Mouse (Mus musculus): ENCODE measurements around the gene Btrc. TPM values are rescaled to one million over a fixed set of nuclear protein-coding genes. Genes with fewer than 3 reads are reported as not detected.
"Not testable (repeated sequence)": the region's sequence is repeated elsewhere in the genome, so short reads cannot be mapped to it uniquely, and the experiment has no call there.

Gene Btrc
- polyA plus RNA-seq, 1 experiment from 2014 or later, result 43.5 TPM

DNA sequence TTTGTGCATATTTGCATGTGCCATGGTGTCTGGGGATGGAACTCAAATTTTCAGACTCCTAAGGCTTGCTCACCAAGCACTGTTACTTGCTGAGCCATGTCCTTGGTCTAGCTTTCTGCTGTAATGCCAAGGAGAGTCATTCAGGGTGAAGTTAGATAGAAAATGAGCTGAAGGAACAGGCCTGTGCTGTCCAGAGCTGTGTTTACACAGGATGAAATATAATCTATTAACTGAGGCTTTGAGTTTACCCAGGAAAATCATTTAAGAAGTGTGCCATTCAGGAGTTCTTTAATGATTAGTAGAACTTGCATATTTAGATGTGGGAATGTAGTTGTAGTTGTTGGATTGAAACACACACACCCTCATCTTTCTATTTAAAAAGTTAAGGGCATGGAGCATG lies 54.1 kb downstream of the Btrc start:
- TF ChIP-seq CTCF (IDR thresholded peaks at IDR 0.05; ENCODE audit: low read depth), result no peak
- ATAC-seq (ENCODE audit: insufficient read depth) (no peak), DNase-seq (no peak)
- Histone ChIP-seq H3K4me2 (no peak overlapping the region), H3K4me3 (ENCODE audit: low read depth, low read length) (no peak overlapping the region), H3K36me3 (ENCODE audit: insufficient read depth) (no peaks in the 10 kb centered on the region), H3K9me3 (ENCODE audit: low read depth, low read length) (no peaks in the 10 kb centered on the region; the same call in 1 of the 2 replicates), H3K9ac (no peak overlapping the region), H3K27me3 (ENCODE audit: insufficient read depth, low read length) (no peaks in the 10 kb centered on the region), H3K27ac (ENCODE audit: low read depth) (no peak overlapping the region), H3K4me1 (ENCODE audit: insufficient read depth) (no peaks in the 10 kb centered on the region)

DNA sequence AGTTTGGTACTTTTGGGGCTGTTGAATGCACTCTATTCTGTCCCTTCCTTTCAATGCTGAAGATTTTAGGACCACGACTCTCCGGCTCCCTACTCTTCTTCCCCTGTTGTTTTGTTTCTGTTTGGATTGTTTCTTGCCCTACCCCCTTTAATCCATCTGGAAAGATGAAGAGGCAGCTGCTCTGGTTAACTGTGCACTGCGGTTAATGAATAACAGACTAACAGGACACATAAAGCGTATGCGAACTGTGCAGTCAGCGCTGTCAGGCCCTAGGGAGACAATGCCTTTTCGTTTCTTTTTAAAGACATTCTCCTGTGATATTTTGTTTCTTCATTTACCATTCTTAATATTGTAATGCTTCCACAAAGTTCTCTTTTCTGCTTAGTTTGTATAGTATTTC lies 58.7 kb downstream of the Btrc start:
- Histone ChIP-seq H3K4me3 (ENCODE audit: low read depth, low read length) (no peak overlapping the region), H3K27ac (ENCODE audit: low read depth) (no peak overlapping the region), H3K4me1 (ENCODE audit: insufficient read depth) (no peaks in the 10 kb centered on the region), H3K36me3 (ENCODE audit: insufficient read depth) (peaks cover 7% of the 10 kb centered on the region; the same call in 1 of the 2 replicates), H3K27me3 (ENCODE audit: insufficient read depth, low read length) (no peaks in the 10 kb centered on the region), H3K9me3 (ENCODE audit: low read depth, low read length) (no peaks in the 10 kb centered on the region), H3K9ac (no peak overlapping the region), H3K4me2 (no peak overlapping the region)
- TF ChIP-seq CTCF (IDR thresholded peaks at IDR 0.05; ENCODE audit: low read depth), result no peak
- ATAC-seq (ENCODE audit: insufficient read depth), result no peak
- no peak for DNase-seq
- WGBS, result 59% methylated on average over 7 of the region's 7 CpGs

DNA sequence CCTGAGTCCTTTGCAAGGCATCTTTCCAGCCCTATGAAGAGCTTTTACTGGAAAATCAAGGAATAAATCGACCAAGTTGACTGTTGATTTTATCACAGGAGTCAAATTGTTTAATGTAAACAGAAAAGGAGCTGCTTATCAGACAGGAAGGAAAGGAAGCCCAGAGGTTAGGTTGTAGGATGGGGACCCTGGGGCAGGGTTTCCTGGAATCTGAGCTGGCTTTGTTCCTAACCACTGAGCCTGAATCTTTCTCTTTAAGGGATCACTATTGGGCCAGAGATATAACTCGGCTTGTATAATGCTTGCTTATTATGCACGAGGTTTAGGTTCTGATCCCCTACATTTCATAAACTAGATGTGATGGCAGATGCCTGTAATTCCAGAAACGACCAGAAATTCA lies 64.6 kb downstream of the Btrc start:
- Histone ChIP-seq H3K27ac (ENCODE audit: low read depth) (no peak overlapping the region), H3K4me1 (ENCODE audit: insufficient read depth) (peaks cover 3% of the 10 kb centered on the region; the same call in 1 of the 2 replicates), H3K4me2 (no peak overlapping the region), H3K4me3 (ENCODE audit: low read depth, low read length) (no peak overlapping the region), H3K9ac (no peak overlapping the region), H3K9me3 (ENCODE audit: low read depth, low read length) (no peaks in the 10 kb centered on the region), H3K27me3 (ENCODE audit: insufficient read depth, low read length) (no peaks in the 10 kb centered on the region), H3K36me3 (ENCODE audit: insufficient read depth) (peaks cover 7% of the 10 kb centered on the region; the same call in 1 of the 2 replicates)
- 53% methylated on average over 4 of the region's 4 CpGs for WGBS
- TF ChIP-seq CTCF (IDR thresholded peaks at IDR 0.05; ENCODE audit: low read depth), result no peak
- ATAC-seq (ENCODE audit: insufficient read depth) (no peak), DNase-seq (no peak)

DNA sequence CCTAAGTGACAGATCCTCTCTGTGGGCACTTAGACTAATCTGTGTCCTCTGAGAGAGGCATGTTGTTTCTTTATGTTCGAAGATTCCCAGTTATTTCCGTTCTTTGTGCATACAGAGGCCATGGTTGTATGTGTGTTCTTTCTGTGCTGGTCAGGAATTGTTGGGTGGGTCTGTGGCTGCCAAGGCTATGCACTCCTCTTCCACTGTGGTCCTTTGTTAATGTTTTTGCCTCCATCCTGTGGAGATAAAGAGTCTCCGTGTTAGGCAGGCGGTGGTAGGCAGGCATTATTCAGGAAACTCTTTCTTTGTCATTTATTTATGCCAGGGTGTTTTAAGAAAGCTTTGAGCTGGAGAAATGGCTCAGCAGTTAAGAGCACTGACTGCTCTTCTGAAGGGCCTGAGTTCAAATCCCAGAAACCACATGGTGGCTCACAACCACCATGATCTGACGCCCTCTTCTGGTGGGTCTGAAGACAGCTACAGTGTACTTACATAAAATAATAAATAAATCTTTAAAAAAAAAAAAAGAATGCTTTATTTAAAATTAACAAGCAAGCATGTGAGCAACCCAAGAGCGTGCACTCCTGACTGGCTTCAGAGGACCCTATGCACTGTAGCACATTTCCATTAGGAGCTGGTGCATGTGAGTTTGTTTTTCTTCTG lies 67.6 kb downstream of the Btrc start:
- no peak overlapping the region for H3K4me3 ChIP-seq (ENCODE audit: low read depth, low read length)

DNA sequence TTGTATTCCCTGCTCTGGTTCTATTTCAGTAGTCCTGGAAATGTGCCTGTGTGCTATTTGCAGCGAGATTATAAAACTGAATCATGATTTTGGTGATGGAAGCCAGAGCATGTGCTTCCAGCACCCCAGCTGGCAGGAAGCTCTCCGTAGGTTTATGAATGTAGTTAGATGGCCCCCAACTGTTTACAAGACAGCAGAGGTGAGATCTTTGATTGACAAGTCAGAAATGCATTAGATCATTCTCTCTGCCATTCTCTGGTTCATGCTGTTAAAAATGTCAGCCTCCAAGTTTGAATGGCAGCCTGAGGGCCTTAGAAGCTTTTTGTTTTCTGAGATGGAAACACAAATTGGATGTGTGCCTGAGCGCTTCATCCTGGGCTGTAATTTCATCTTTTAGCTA lies 68.8 kb downstream of the Btrc start:
- 74% methylated on average over 3 of the region's 3 CpGs for WGBS
- no peak for ATAC-seq (ENCODE audit: insufficient read depth)
- no peak overlapping the region for H3K4me2 ChIP-seq

More for the DNA sequence above, 67.6 kb downstream of the Btrc start:
- peak; percentile 26; the same call in 1 of the 2 replicates for TF ChIP-seq CTCF (IDR thresholded peaks at IDR 0.05; ENCODE audit: low read depth)
- WGBS, result 68% methylated on average over 6 of the region's 6 CpGs
- ATAC-seq (ENCODE audit: insufficient read depth) (no peak), DNase-seq (no peak)
- Histone ChIP-seq H3K9ac (no peak overlapping the region), H3K9me3 (ENCODE audit: low read depth, low read length) (no peaks in the 10 kb centered on the region), H3K4me1 (ENCODE audit: insufficient read depth) (peaks cover 3% of the 10 kb centered on the region; the same call in 1 of the 2 replicates), H3K4me2 (no peak overlapping the region), H3K27ac (ENCODE audit: low read depth) (no peak overlapping the region), H3K36me3 (ENCODE audit: insufficient read depth) (no peaks in the 10 kb centered on the region), H3K27me3 (ENCODE audit: insufficient read depth, low read length) (no peaks in the 10 kb centered on the region)

GRCm38 (mm10) chr19:45436019-45436418 lies 72.5 kb downstream of the Btrc start:
- not testable (repeated sequence) for H3K4me3 ChIP-seq (ENCODE audit: low read depth, low read length); H3K9me3 ChIP-seq (ENCODE audit: low read depth, low read length); H3K27ac ChIP-seq (ENCODE audit: low read depth); H3K4me2 ChIP-seq; H3K36me3 ChIP-seq (ENCODE audit: insufficient read depth); ATAC-seq (ENCODE audit: insufficient read depth); H3K27me3 ChIP-seq (ENCODE audit: insufficient read depth, low read length); H3K9ac ChIP-seq; H3K4me1 ChIP-seq (ENCODE audit: insufficient read depth)
- peak; percentile 83 for DNase-seq
- TF ChIP-seq CTCF (IDR thresholded peaks at IDR 0.05; ENCODE audit: low read depth), result peak; percentile 82

More for the DNA sequence above, 68.8 kb downstream of the Btrc start:
- H3K9me3 ChIP-seq (ENCODE audit: low read depth, low read length), result no peaks in the 10 kb centered on the region
- H3K27me3 ChIP-seq (ENCODE audit: insufficient read depth, low read length), result no peaks in the 10 kb centered on the region
- H3K4me1 ChIP-seq (ENCODE audit: insufficient read depth), result peaks cover 3% of the 10 kb centered on the region; the same call in 1 of the 2 replicates
- no peak for DNase-seq
- H3K9ac ChIP-seq, result no peak overlapping the region
- H3K36me3 ChIP-seq (ENCODE audit: insufficient read depth), result 0 out of 2 replicates have a peak, but pooled peaks cover 3% of the 10 kb centered on the region
- no peak overlapping the region for H3K27ac ChIP-seq (ENCODE audit: low read depth)
- no peak overlapping the region for H3K4me3 ChIP-seq (ENCODE audit: low read depth, low read length)
- no peak for TF ChIP-seq CTCF (IDR thresholded peaks at IDR 0.05; ENCODE audit: low read depth)

DNA sequence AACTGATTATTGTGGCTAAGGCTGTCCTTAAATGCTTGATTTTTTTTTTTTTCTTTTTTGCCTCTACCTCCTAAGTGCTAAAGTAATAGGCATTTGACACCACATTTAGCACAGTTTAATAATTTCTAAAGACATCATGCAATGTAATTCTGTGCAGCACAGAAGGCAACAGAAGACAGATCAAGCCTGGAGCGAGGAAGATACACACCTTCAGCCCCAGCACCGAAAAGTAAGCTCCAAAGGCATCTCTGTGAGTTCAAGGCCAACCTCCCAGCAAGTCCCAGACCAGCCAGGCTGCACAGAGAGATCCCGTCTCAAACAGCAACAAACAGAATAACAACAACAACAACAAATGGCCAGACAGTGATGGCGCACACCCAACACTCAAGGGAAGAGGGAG lies 73.6 kb downstream of the Btrc start:
- DNase-seq (no peak), ATAC-seq (ENCODE audit: insufficient read depth) (no peak)
- H3K4me1 ChIP-seq (ENCODE audit: insufficient read depth), result no peaks in the 10 kb centered on the region
- no peak for TF ChIP-seq CTCF (IDR thresholded peaks at IDR 0.05; ENCODE audit: low read depth)
- no peaks in the 10 kb centered on the region for H3K9me3 ChIP-seq (ENCODE audit: low read depth, low read length)
- H3K4me3 ChIP-seq (ENCODE audit: low read depth, low read length), result no peak overlapping the region
- H3K27ac ChIP-seq (ENCODE audit: low read depth), result no peak overlapping the region
- no peaks in the 10 kb centered on the region for H3K27me3 ChIP-seq (ENCODE audit: insufficient read depth, low read length)
- 0 out of 2 replicates have a peak, but pooled peaks cover 5% of the 10 kb centered on the region for H3K36me3 ChIP-seq (ENCODE audit: insufficient read depth)
- no peak overlapping the region for H3K4me2 ChIP-seq
- no peak overlapping the region for H3K9ac ChIP-seq
- 83% methylated on average over 4 of the region's 4 CpGs for WGBS

Data from lung, embryonic 14.5 days (tissue).